Comparison of ENCODE assay signal across 15 mouse cellular contexts in the genomic region with DNA sequence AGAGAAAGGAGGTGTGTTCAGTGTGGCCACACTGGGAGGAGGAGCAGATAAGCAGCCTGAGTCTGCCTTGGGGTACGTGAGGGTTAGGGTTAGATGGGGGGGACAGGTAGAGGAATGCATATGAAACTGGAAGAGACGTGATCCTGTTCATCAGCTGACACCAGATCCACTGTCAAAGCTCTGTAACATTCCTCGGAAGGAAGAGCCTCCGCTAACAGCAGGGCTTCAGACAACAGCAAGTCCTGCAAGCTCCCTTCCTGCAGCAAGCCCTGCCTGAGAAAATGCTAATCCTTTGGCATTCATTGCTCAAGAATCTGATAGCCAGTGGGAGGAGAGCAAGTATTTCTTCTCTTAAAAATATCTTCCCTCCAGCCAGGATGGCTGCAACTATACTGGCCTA. TPM values are rescaled to one million over a fixed set of nuclear protein-coding genes. Genes with fewer than 3 reads are reported as not detected.
A peak's percentile ranks its signal among the peaks of the same experiment; 100 is the strongest.
DNase-seq lines count a peak whose midpoint lies in the region; ATAC-seq lines count a peak whose summit lies in the region.
"Had no signal": no experiment of that assay in that cellular context is flagged by ENCODE, and none has a peak within 500 bp of the region (broad histone marks: within the 10 kb centered on the region; RNA-seq: fewer than 3 reads in every experiment).

No protein-coding gene starts in this region.

- intact Hi-C loops in heart, postnatal 36 days (cut with DNase I) = no loop called here

- H3K4me3 ChIP-seq in heart, embryonic 14.5 days (ENCODE audit: control insufficient read depth in 1 of 2, insufficient read depth in 1 of 2, low read depth in 1 of 2, low read length in 2 of 2) = no peak overlapping the region
- H3K4me3 ChIP-seq in embryonic facial prominence, embryonic 14.5 days (ENCODE audit: low read depth, low read length) = no peak overlapping the region
- peak overlapping the region; percentile 22 for H3K4me3 ChIP-seq in midbrain, embryonic 10.5 days
- H3K4me3 ChIP-seq: gastrocnemius, adult 2 months had no signal

- no peaks in the 10 kb centered on the region for H3K27me3 ChIP-seq in heart, embryonic 14.5 days (ENCODE audit: control insufficient read depth, insufficient read depth, low read length)
- no peaks in the 10 kb centered on the region for H3K27me3 ChIP-seq in embryonic facial prominence, embryonic 14.5 days (replicated peaks; ENCODE audit: control insufficient read depth, insufficient read depth, low read length)
- H3K27me3 ChIP-seq in midbrain, embryonic 10.5 days (ENCODE audit: low read depth, poor library complexity, severe bottlenecking) = no peaks in the 10 kb centered on the region

- H3K9me3 ChIP-seq in heart, embryonic 14.5 days (ENCODE audit: control insufficient read depth, low read length) = no peaks in the 10 kb centered on the region
- no peaks in the 10 kb centered on the region for H3K9me3 ChIP-seq in embryonic facial prominence, embryonic 14.5 days (ENCODE audit: control insufficient read depth, low read length)
- H3K9me3 ChIP-seq in midbrain, embryonic 10.5 days (replicated peaks) = no peaks in the 10 kb centered on the region

- 0 out of 4 replicates have a peak, but pooled peaks cover 0 to 4% of the 10 kb centered on the region in 2 experiments for H3K4me1 ChIP-seq in heart, embryonic 14.5 days (ENCODE audit: control insufficient read depth in 2 of 2, insufficient read depth in 2 of 2, low read length in 2 of 2)
- peaks cover 17% of the 10 kb centered on the region for H3K4me1 ChIP-seq in embryonic facial prominence, embryonic 14.5 days (ENCODE audit: control insufficient read depth, insufficient read depth, low read length)
- peaks cover 25% of the 10 kb centered on the region for H3K4me1 ChIP-seq in midbrain, embryonic 10.5 days

- no peak for DNase-seq in heart, postnatal 36 days
- peak; percentile 4 for DNase-seq in adipocyte (ENCODE audit: low spot score)
- DNase-seq in embryonic facial prominence, embryonic 14.5 days (ENCODE audit: low spot score) = peak; percentile 51
- DNase-seq in midbrain, embryonic 10.5 days (ENCODE audit: low spot score) = peak; percentile 24
- DNase-seq in gastrocnemius, postnatal 25 days = no peak
- no peak for DNase-seq in T-cell, adult 2 months (ENCODE audit: low spot score)
- DNase-seq in right cerebral cortex, postnatal 4 days = no peak
- DNase-seq: cerebellum, adult 2 months; gastrocnemius, adult 2 months; kidney, adult 9 months; left cerebral cortex, postnatal 4 days; retina, postnatal 1 day; thymus, postnatal 25 days had no signal

- no peak for ATAC-seq in heart, embryonic 14.5 days (ENCODE audit: insufficient number of reproducible peaks, insufficient read depth, low FRiP score, low read depth)
- peak; percentile 37; the same call in 1 of the 2 replicates for ATAC-seq in embryonic facial prominence, embryonic 14.5 days (ENCODE audit: low read depth)
- ATAC-seq: CD4-positive, CD25-positive, alpha-beta regulatory T cell, adult 4 months had no signal

- 10% methylated on average over 4 of the region's 4 CpGs for WGBS in heart, embryonic 14.5 days
- 11% methylated on average over 4 of the region's 4 CpGs for WGBS in embryonic facial prominence, embryonic 14.5 days
- WGBS in midbrain, embryonic 10.5 days = under 1% methylated on average over 4 of the region's 4 CpGs

- H3K27ac ChIP-seq in heart, embryonic 14.5 days (replicated peaks in 1 of 2; ENCODE audit: control insufficient read depth in 1 of 2, insufficient read depth in 1 of 2, low read depth in 2 of 2, low read length in 2 of 2) = no peak overlapping the region
- no peak overlapping the region; the same call in 1 of the 2 replicates for H3K27ac ChIP-seq in embryonic facial prominence, embryonic 14.5 days (replicated peaks; ENCODE audit: low read depth, low read length)
- peak overlapping the region; percentile 64 for H3K27ac ChIP-seq in midbrain, embryonic 10.5 days (replicated peaks)
- H3K27ac ChIP-seq: gastrocnemius, adult 2 months had no signal

- H3K9ac ChIP-seq in heart, embryonic 14.5 days (ENCODE audit: low read length) = no peak overlapping the region
- no peak overlapping the region for H3K9ac ChIP-seq in embryonic facial prominence, embryonic 14.5 days (ENCODE audit: low read depth, low read length)

- no peaks in the 10 kb centered on the region for H3K36me3 ChIP-seq in heart, embryonic 14.5 days (ENCODE audit: control insufficient read depth, insufficient read depth, low read length)
- H3K36me3 ChIP-seq in embryonic facial prominence, embryonic 14.5 days (ENCODE audit: control insufficient read depth, insufficient read depth, low read length) = no peaks in the 10 kb centered on the region
- no peaks in the 10 kb centered on the region for H3K36me3 ChIP-seq in midbrain, embryonic 10.5 days

- peak overlapping the region; percentile 39; the same call in 1 of the 2 replicates for H3K4me2 ChIP-seq in heart, embryonic 14.5 days (ENCODE audit: low read length)
- peak overlapping the region; percentile 35 for H3K4me2 ChIP-seq in embryonic facial prominence, embryonic 14.5 days (ENCODE audit: low read depth, low read length)

RNA-seq across cellular contexts. Expression of a gene that starts 13.2 kb away (rescaled TPM):
- polyA plus RNA-seq in heart, embryonic 14.5 days (2014; fragmentation: Nextera tagmentation; extraction: Ambion mirVana) = not detected in 2 replicates
- total RNA-seq in heart, postnatal 36 days (2021) = not detected
- not detected in 2 replicates for polyA plus RNA-seq in embryonic facial prominence, embryonic 14.5 days (2014; fragmentation: Nextera tagmentation; extraction: Ambion mirVana)
- 0.23 and 0.41 TPM in 2 replicates for polyA plus RNA-seq in midbrain, embryonic 10.5 days (2016; fragmentation: Nextera tagmentation; extraction: Ambion mirVana)
- total RNA-seq in gastrocnemius, postnatal 25 days (2021) = not detected
- total RNA-seq: gastrocnemius, adult 2 months; left cerebral cortex, postnatal 4 days had no signal
- polyA plus RNA-seq: CD4-positive, CD25-positive, alpha-beta regulatory T cell, adult 4 months had no signal

RNA-seq across cellular contexts. Expression of a gene that starts 35.1 kb away (rescaled TPM):
- not detected in 2 replicates for polyA plus RNA-seq in heart, embryonic 14.5 days (2014; fragmentation: Nextera tagmentation; extraction: Ambion mirVana)
- not detected for total RNA-seq in heart, postnatal 36 days (2021)
- 0.94 and 1.2 TPM in 2 replicates for polyA plus RNA-seq in embryonic facial prominence, embryonic 14.5 days (2014; fragmentation: Nextera tagmentation; extraction: Ambion mirVana)
- polyA plus RNA-seq in midbrain, embryonic 10.5 days (2016; fragmentation: Nextera tagmentation; extraction: Ambion mirVana) = 0.19 and 0.38 TPM in 2 replicates
- not detected for total RNA-seq in gastrocnemius, postnatal 25 days (2021)
- total RNA-seq: gastrocnemius, adult 2 months had no signal
- polyA plus RNA-seq: CD4-positive, CD25-positive, alpha-beta regulatory T cell, adult 4 months had no signal

Comparison
In these comparisons a context has a peak if more than half of its experiments do, and no peak if none do; other contexts are left out.
1. DNase-seq: peak in adipocyte (single experiment), embryonic facial prominence, embryonic 14.5 days (single experiment) and midbrain, embryonic 10.5 days (single experiment); none in heart, postnatal 36 days (0 of 2), gastrocnemius, postnatal 25 days (single experiment), T-cell, adult 2 months (single experiment) and right cerebral cortex, postnatal 4 days (single experiment).